Mouse (Mus musculus) kidney, embryonic 15.5 days (tissue): ENCODE results near the gene B230217C12Rik. TPM values are rescaled to one million over a fixed set of nuclear protein-coding genes. Genes with fewer than 3 reads are reported as not detected.
A peak's percentile ranks its signal among the peaks of the same experiment; 100 is the strongest.

Experiments
- ATAC-seq: fragments of 200-750 bp; cut with Nextera tagmentation; replicated peaks from 2 replicates; pipeline ENCODE4 v1.8.0; 2017; ENCODE audit warnings: moderate TSS enrichment; ENCODE audit not compliant: low FRiP score
- H3K27ac ChIP-seq: fragments of 300-500 bp; sonication (generic); 2 replicates; pipeline ENCODE4 v1.5.1; 2015; ENCODE audit warnings: mild to moderate bottlenecking, inconsistent platforms
- H3K27me3 ChIP-seq: fragments of 300-500 bp; sonication (generic); 2 replicates; pipeline ENCODE4 v1.6.1; 2015; ENCODE audit warnings: inconsistent platforms
- H3K36me3 ChIP-seq: fragments of 300-500 bp; sonication (generic); 2 replicates; pipeline ENCODE4 v1.6.1; 2015; ENCODE audit warnings: inconsistent platforms
- H3K4me1 ChIP-seq: fragments of 300-500 bp; sonication (generic); 2 replicates; pipeline ENCODE4 v1.6.1; 2015; ENCODE audit warnings: inconsistent platforms
- H3K4me2 ChIP-seq: fragments of 300-500 bp; sonication (generic); 2 replicates; pipeline ENCODE4 v1.6.1; 2015; ENCODE audit warnings: moderate library complexity, mild to moderate bottlenecking, inconsistent platforms
- H3K4me3 ChIP-seq: fragments of 300-500 bp; sonication (generic); replicated peaks from 2 replicates; pipeline ENCODE4 v1.5.1; 2015; ENCODE audit warnings: mild to moderate bottlenecking, inconsistent platforms
- H3K9ac ChIP-seq: fragments of 300-500 bp; sonication (generic); 2 replicates; pipeline ENCODE4 v1.6.1; 2015; ENCODE audit warnings: mild to moderate bottlenecking, inconsistent platforms
- H3K9me3 ChIP-seq: fragments of 300-500 bp; sonication (generic); replicated peaks from 2 replicates; pipeline ENCODE4 v1.6.1; 2016; ENCODE audit warnings: inconsistent platforms
- WGBS: fragments of 180-500 bp; shearing (Covaris S2); methylation state at CpG from one replicate; pipeline ENCODE4 v1.1.7; 2015; ENCODE audit warnings: mixed read lengths; 5-methylcytosine and 5-hydroxymethylcytosine counted together
- polyA plus RNA-seq: library from polyadenylated mRNA; unstranded; fragments of >200 nt; fragmentation: Nextera tagmentation; extraction: Ambion mirVana; gene quantifications from 2 replicates; pipeline ENCODE4 v1.2.1, GENCODE M21; 2015

Gene B230217C12Rik
- polyA plus RNA-seq, 1 experiment from 2014 or later: 7.5 TPM

DNA sequence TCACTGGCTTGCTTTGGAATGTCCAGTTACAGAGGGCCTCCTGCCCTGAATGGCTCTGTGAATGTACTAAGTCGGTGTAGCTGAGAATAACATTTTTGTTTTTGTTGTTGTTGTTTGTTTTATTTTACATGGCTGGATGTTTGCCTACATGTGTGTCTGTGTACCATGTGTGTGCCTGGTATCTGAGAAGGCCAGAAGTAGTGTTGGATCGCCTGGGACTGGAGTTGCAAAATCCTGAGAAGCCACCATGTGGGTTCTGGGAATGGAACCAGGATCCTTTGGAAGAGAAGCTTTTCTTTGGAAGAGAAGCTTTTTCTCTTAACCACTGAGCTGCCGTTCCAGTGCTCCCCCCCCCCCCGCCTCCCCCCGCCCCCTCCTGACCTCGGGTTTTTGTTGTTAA, 38.1 kb upstream of the B230217C12Rik start:
- Histone ChIP-seq H3K9me3 (no peaks in the 10 kb centered on the region), H3K4me2 (peak overlapping the region; percentile 90), H3K27me3 (no peaks in the 10 kb centered on the region), H3K9ac (no peak overlapping the region), H3K4me1 (peaks cover 82% of the 10 kb centered on the region), H3K4me3 (peak overlapping the region; percentile 83; the same call in 1 of the 2 replicates), H3K36me3 (peaks cover 4% of the 10 kb centered on the region; the same call in 1 of the 2 replicates), H3K27ac (peak overlapping the region; percentile 99)
- ATAC-seq: no peak
- WGBS: 43% methylated on average over 6 of the region's 6 CpGs

DNA sequence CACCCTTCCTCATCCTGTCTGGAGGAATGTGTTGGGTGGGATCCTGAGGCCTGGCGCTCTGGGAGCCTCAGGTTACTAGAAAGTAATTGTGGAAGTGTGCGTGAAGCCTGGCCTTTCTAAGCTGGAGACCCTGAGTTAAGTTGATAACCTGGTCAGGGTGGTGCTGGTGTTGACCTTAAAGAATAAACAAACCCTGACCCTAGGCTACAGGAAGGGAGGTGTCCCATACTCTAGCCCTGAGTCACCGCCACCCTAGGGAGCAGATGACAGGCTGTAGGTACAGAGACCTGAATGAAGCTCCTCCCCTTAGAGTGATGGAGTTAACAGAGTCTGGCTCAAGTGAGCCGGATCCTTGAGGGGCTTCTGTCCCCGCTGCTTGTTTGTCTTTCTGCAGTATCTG, 36.7 kb upstream of the B230217C12Rik start:
- peak overlapping the region; percentile 90 for H3K27ac ChIP-seq
- WGBS: 67% methylated on average over 5 of the region's 5 CpGs
- H3K4me2 ChIP-seq: 0 out of 2 replicates have a peak overlapping the region, but pooled peaks have one; percentile 50
- H3K9me3 ChIP-seq: no peaks in the 10 kb centered on the region
- H3K27me3 ChIP-seq: no peaks in the 10 kb centered on the region
- H3K4me3 ChIP-seq: no peak overlapping the region
- no peak for ATAC-seq
- peaks cover 11% of the 10 kb centered on the region for H3K36me3 ChIP-seq
- peaks cover 84% of the 10 kb centered on the region for H3K4me1 ChIP-seq
- no peak overlapping the region for H3K9ac ChIP-seq

DNA sequence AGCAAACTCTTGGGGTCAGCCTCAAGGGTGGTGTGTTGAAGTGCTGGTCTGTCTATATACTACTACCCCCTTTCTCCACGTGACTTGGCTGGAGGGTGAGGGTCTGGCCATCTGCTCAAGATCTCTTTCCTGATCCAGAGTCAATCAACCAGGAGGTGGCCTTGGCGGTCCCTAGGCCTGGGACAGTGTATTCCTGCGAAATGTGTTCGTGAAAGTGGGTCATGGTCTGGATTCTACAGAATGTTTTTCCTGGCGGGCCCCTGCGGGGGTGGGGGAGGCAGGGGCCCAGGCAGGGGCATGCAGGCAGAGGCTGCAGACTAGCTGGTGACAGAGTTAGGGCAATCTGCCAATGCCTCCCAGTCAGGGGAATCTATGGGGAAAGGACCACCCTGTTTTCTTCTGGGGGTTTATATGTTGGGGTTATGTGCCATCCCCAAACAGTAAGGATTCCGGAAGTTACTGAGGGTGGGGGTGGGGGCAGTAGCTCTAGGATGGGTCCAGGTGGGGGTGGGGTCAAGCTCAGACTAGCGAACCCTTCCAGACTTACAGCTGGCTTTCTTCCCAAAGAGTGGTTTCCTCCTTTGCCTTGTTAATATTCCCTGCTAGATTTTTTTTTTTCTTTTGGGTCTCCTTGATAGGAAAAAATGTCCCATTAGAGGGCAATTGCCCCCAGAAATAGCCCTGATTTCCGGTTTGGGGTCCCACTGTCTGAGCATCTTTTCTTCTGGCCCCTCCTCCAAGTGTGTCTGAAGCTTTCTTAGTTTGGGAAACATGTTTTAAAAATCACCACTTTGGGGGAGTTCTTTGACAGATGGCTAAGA, 35.5 kb upstream of the B230217C12Rik start:
- H3K9ac ChIP-seq: no peak overlapping the region; the same call in 1 of the 2 replicates
- WGBS: 10% methylated on average over 9 of the region's 9 CpGs
- no peaks in the 10 kb centered on the region for H3K27me3 ChIP-seq
- H3K36me3 ChIP-seq: peaks cover 19% of the 10 kb centered on the region
- no peak for ATAC-seq
- peak overlapping the region; percentile 90 for H3K27ac ChIP-seq
- peak overlapping the region; percentile 50 for H3K4me2 ChIP-seq
- H3K4me3 ChIP-seq: peak overlapping the region; percentile 15; the same call in 1 of the 2 replicates
- H3K4me1 ChIP-seq: peaks cover 92% of the 10 kb centered on the region
- no peaks in the 10 kb centered on the region for H3K9me3 ChIP-seq

DNA sequence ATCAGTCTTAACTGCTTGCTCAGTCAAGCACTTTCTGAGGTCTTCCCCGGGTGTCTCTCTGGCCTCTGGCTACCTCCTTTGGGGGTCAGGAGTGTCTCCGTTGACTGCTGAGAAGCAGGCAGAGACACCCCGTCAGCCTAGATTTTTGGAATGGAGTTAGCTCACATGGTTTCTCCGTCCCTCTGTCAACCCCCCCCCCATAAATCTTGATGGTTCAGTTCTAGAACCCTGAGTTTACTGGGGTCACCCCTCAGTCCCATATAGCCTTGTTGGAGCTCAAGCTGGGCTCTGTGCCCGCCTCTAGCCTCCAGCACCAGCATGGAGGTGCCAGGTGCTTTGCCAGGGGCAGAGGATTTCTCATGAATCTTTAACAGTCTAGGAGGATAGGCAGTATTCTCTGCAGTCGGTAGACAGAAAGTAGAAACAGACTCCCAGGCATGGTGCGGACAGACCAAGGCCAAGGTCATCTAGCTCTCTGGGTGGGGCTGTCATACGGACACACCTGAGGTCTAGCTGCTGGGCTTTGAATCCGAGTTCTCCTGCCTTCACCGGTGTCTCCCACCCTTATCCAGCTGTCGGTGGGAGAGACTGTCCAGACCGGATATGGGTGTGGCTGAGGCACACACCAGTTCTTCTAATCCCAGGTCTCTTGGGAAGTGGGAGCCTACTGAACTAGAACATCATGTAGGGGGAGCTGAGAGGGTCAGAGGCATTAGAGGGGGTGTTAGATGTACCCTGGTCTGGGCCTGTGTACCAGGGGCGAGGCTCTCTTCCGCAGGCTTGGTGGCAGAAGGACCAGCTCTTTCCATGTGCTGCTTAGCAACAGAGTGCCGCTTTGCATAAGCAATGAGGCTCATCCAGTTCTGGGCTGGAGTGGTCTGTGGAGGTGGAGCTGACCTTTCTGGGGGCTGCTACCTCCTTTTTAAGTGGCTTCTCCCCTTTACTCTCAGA, 34.6 kb upstream of the B230217C12Rik start:
- no peak overlapping the region; the same call in 1 of the 2 replicates for H3K9ac ChIP-seq
- no peaks in the 10 kb centered on the region for H3K27me3 ChIP-seq
- peaks cover 96% of the 10 kb centered on the region for H3K4me1 ChIP-seq
- peak overlapping the region; percentile 50 for H3K4me2 ChIP-seq
- 25% methylated on average over 15 of the region's 15 CpGs for WGBS
- H3K36me3 ChIP-seq: peaks cover 22% of the 10 kb centered on the region
- H3K4me3 ChIP-seq: peak overlapping the region; percentile 15; the same call in 1 of the 2 replicates
- no peak for ATAC-seq
- no peaks in the 10 kb centered on the region for H3K9me3 ChIP-seq
- H3K27ac ChIP-seq: peak overlapping the region; percentile 90

DNA sequence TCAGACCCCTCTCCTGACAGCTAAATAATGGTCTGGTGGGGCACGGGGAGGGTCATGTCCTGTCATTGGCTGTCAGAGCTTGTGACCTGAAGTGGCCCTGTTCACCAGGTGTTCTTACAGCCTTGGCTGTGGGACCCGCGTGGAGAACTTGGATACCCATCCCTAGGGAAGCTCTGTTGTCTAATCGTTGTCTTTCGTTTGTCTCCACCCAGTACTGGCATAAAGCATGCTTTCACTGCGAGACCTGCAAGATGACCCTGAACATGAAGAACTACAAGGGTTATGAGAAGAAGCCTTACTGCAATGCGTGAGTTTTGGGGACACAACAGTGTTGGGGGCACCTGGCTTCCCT, 34.0 kb upstream of the B230217C12Rik start:
- no peak overlapping the region for H3K9ac ChIP-seq
- H3K4me1 ChIP-seq: peaks cover 96% of the 10 kb centered on the region
- no peaks in the 10 kb centered on the region for H3K27me3 ChIP-seq
- H3K36me3 ChIP-seq: peaks cover 22% of the 10 kb centered on the region
- H3K9me3 ChIP-seq: no peaks in the 10 kb centered on the region
- peak overlapping the region; percentile 50; the same call in 1 of the 2 replicates for H3K4me2 ChIP-seq
- 63% methylated on average over 7 of the region's 7 CpGs for WGBS
- peak overlapping the region; percentile 90 for H3K27ac ChIP-seq
- ATAC-seq: no peak
- H3K4me3 ChIP-seq: no peak overlapping the region

DNA sequence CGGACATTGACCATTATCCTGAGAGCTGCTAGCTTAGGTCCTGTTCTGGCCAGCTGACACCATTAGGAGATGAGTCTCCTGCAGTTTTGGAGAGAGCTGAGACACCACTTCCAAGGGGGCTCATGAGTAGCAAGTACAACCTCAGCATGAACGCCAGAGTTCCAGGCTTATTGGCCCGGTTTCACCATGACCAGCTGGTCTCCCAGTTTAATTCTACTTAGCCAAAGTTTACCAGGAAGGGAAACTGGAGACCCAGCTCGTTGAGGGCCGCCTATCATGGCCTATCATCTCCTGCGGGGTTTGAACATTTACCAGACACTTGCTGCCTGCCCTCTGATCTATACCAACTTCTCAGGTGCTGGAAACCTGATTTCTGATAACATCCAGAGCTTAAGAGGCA, 33.0 kb upstream of the B230217C12Rik start:
- Histone ChIP-seq H3K36me3 (peaks cover 22% of the 10 kb centered on the region), H3K9ac (no peak overlapping the region), H3K4me1 (peaks cover 96% of the 10 kb centered on the region), H3K4me2 (peak overlapping the region; percentile 33), H3K27ac (peak overlapping the region; percentile 90), H3K9me3 (no peaks in the 10 kb centered on the region), H3K4me3 (no peak overlapping the region), H3K27me3 (no peaks in the 10 kb centered on the region)
- WGBS: 43% methylated on average over 6 of the region's 6 CpGs
- ATAC-seq: no peak

DNA sequence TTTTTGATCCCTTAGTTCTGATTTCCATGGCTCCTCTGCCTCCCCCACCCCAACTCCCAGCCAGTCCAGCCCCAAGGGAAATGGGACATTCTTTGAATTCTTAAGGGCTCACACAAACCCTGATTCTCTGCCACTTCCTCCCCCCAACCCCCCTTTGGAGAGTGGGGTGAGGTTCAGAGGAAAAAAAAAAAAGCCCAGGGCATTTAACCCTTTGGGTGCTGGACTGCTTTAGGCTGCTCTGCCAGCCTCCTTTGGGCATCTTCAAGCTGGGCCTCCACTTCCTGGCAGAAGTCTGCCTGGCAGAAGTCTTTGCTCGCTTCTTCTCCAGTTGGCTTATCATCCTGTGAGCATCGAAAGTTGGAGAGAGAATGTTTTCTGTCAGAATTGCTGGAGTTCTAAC, 32.5 kb upstream of the B230217C12Rik start:
- no peak overlapping the region for H3K4me3 ChIP-seq
- 60% methylated on average over 2 of the region's 2 CpGs for WGBS
- no peaks in the 10 kb centered on the region for H3K27me3 ChIP-seq
- peaks cover 96% of the 10 kb centered on the region for H3K4me1 ChIP-seq
- H3K4me2 ChIP-seq: peak overlapping the region; percentile 33
- no peak overlapping the region for H3K9ac ChIP-seq
- peaks cover 22% of the 10 kb centered on the region for H3K36me3 ChIP-seq
- H3K9me3 ChIP-seq: no peaks in the 10 kb centered on the region
- peak overlapping the region; percentile 90 for H3K27ac ChIP-seq
- ATAC-seq: no peak

DNA sequence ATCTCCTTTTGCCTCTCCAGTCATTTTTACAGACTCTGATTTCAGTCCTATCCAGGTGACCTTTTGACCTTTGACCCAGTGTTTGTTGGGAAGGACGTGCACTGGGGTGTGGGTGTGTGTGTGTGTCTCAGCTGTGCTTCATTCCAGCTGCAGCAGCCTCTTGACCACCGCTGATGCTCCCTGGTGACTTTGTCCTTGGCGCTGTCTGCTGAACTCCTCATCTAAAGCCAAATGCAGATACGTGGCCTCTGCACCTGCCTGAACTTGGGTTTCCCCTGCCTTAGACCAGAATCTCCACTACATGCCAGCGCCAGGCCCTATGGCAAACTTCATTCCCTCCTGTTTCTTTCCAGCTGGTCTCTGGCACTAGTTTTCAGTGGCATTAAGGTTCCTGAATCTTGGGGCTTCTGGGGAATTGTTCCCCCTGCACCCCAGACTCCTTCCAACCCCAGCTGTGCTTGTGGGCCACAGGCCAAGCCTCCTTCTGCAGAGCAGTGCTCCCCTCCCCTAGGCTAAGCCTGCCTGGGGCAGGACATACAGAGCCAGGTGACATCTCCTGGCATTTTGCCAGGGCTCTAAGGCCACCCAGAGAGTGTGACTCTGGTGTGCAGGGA, 31.9 kb upstream of the B230217C12Rik start:
- Histone ChIP-seq H3K4me1 (peaks cover 99% of the 10 kb centered on the region), H3K9ac (no peak overlapping the region), H3K4me3 (no peak overlapping the region), H3K27ac (peak overlapping the region; percentile 90), H3K9me3 (no peaks in the 10 kb centered on the region), H3K4me2 (0 out of 2 replicates have a peak overlapping the region, but pooled peaks have one; percentile 33), H3K27me3 (no peaks in the 10 kb centered on the region), H3K36me3 (peaks cover 26% of the 10 kb centered on the region)
- no peak for ATAC-seq
- WGBS: 47% methylated on average over 5 of the region's 5 CpGs

DNA sequence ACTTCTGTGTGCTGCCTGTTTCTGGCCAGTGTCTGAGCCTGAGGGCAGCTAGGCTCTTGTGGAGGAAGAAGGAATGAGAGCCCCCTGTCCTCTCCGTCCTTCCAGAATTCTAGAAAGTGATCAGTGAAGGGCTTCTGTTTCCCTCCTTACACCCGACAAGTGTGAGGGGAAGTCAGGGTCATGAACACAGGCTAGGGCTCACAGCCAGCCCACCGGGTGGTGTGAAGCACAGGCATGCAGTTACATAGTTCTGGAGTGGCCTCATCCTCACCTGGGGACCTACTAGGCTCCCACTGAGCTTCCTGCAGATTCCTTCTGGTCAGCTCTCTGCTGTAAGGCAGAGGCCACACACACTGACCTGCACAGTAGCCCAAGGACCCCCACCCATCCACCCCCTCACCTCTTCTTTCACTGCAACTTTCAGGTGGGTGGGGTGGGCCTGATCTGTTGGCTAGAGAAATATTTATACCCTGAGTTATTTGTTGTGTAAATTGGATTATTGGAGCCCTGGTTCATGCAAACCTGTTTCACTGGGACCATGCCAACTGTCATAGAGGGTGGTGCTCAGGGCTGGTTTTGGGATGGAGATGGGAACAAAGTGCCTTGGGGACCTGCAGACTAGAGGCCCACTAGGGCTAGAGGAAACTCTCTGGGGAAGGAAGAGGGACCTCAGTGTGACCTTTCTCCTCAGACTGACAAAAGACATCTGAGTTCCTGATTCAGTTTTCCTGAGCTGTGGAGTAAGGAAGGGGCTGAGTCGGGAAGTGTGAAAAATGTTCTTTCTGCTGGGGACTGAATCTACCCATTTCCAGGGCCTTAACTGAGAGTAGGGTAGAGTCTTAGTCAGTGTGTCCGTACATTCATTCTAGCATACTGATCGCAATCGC, 31.1 kb upstream of the B230217C12Rik start:
- Histone ChIP-seq H3K27me3 (no peaks in the 10 kb centered on the region), H3K4me2 (no peak overlapping the region), H3K36me3 (peaks cover 31% of the 10 kb centered on the region), H3K9me3 (no peaks in the 10 kb centered on the region), H3K4me3 (no peak overlapping the region), H3K9ac (no peak overlapping the region), H3K27ac (peak overlapping the region; percentile 90), H3K4me1 (peaks cover 99% of the 10 kb centered on the region)
- no peak for ATAC-seq
- WGBS: 59% methylated on average over 7 of the region's 7 CpGs

DNA sequence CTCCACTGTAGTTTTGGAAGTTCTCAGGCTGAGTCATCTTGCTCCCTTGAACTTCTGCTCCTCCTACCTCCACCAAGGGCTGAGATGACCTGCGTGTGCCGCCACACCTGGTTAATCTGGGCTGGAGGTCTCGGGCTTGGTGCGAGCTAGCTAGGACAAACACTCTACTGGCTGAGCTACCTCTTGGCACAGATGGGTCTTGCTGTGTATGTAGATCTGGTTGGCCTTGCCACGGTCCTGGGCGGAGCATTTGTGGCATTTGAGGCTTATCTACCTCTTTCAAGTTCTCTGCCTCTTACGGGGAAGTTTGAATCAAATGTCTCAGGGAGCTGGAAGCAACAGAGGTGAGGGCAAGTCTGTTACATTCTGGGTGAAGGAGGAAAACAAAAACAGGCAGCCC, 30.2 kb upstream of the B230217C12Rik start:
- Histone ChIP-seq H3K4me2 (no peak overlapping the region), H3K9me3 (no peaks in the 10 kb centered on the region), H3K4me1 (peaks cover 99% of the 10 kb centered on the region), H3K9ac (no peak overlapping the region), H3K27ac (peak overlapping the region; percentile 56), H3K36me3 (peaks cover 40% of the 10 kb centered on the region), H3K27me3 (no peaks in the 10 kb centered on the region), H3K4me3 (no peak overlapping the region)
- no peak for ATAC-seq
- WGBS: 69% methylated on average over 7 of the region's 7 CpGs

DNA sequence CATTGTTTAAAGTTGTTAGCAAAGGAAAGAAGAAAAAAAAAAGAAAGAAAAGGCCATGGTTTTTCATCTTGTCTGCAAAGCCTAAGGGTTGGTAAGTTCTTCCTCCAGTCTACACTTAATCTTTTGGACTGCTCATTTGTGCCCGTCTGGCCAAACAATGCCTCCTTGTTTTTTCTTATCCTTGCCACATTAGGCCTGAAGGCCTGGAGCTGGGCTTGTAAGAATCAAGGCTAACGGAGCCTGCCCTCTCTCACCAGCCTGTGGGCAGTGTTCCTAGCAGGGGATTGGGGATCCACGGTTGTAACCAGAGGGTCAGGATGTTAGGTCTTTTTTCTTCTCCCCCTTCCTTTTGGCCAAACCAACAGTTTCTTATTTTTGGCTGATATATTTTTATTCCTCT, 29.6 kb upstream of the B230217C12Rik start:
- H3K36me3 ChIP-seq: peaks cover 46% of the 10 kb centered on the region
- 50% methylated on average over 3 of the region's 3 CpGs for WGBS

More for the DNA sequence above, 29.6 kb upstream of the B230217C12Rik start:
- ATAC-seq: no peak
- no peaks in the 10 kb centered on the region for H3K9me3 ChIP-seq
- peak overlapping the region; percentile 30; the same call in 1 of the 2 replicates for H3K4me2 ChIP-seq
- H3K27ac ChIP-seq: peak overlapping the region; percentile 87
- peaks cover 99% of the 10 kb centered on the region for H3K4me1 ChIP-seq
- no peak overlapping the region for H3K9ac ChIP-seq
- no peaks in the 10 kb centered on the region for H3K27me3 ChIP-seq
- H3K4me3 ChIP-seq: no peak overlapping the region
